Mouse (Mus musculus): ENCODE results near the gene St3gal6. TPM values are rescaled to one million over a fixed set of nuclear protein-coding genes. Genes with fewer than 3 reads are reported as not detected.

The St3gal6 gene
- total RNA-seq, 2 experiments from 2014 or later: 33.4 to 42.6 TPM

DNA sequence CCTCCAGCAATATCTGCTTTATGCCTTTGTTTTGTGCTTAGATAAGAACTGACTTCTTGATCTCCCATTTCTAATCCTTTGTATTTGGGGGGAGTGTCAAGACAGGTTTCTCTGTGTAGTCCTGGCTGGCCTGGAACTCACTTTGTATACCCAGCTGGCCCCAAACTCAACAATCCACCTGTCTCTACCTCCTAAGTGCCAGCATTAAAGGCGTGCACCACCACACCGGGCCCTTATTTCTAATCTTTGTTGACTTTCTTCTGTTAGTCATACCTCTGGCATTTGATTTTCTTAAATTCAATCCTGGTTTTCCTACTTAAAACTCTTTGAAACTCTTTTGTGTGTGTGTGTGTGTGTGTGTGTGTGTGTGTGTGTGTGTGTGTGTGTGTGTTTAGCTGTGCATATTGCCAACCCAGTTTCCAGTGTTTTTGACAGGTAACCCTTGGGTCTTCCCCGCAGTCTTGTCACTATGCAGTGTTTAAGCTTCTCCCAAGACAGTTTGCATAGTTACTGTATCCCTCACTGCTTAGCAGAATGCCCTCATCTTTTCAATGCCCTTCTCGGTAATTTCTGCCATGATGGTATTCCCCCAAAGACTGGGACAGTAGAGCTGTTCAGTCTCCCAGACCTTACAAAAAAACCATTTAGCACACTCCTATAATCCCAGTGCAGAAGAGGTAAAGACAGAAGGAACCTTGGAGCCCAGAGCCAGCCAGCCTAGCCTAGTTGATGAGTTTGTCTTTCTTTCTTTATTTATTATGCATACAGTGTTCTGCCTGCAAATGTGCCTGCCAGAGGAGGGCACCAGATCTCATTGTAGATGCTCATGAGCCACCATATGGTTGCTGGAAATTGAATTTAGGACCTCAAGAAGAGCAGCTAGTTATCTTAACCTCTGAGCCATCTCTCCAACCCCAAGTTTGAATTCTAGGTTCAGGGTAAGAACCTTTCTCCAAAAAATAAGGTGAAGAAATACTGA is 77.5 kb downstream of the St3gal6 start:
- no peak for DNase-seq (ENCODE audit: low spot score in 2 of 2)

DNA sequence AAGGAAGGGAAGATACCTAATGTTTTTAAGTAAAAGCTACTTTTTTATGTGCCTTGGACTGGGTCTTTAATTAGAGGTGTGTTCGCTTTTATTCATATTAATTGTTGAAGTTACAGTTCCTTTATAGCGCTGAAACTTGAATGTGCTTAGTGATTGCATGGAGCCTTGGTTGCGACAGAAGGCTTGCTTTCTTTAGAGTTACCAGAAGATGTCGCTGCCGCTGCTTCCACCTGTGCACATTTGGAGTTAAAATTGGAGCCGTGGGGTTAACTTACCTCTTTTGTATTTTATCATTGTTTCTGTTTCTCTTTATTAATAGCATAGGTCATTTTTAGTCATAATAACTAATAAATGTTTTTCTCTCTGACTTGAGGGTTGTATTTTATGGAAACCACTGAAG is 79.3 kb downstream of the St3gal6 start:
- DNase-seq (ENCODE audit: low spot score in 2 of 2): no peak

DNA sequence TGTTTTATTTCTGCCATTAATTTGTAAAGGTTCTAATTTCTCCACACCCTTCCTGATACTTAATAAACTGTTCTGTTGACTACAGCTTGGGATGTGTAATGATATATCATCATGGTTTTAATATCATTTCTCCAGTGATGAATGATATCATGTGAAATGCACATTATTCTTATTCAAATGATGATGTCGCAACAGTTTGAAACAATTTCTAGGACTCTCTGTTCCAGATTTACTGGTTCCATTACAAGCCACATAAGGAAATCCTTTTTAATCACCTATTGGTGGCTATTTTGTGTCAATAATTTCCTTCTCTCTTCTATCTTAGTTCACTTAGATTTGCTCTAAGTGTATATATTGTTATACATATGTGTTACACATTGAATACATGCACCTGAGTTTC is 91.7 kb downstream of the St3gal6 start:
- DNase-seq (ENCODE audit: low spot score in 2 of 2): no peak

DNA sequence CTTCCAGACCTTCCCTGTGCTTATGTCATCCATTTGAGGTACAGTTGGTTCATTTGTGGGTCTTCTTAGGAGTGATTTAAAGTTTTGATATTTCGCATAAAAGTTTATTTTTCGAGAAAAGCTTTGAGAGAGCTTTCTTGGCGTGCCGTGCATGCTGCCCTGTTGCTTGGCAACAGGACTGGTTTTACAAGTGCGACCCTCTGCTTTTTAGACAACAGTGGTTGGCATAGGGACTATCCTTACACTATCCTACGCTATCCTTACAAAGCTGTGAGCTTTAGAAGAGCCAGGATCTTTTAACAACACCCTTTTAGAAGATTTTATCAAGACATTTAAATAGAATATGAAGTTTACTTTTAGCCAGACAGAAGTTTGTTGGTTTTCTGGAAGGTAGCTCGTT is 93.8 kb downstream of the St3gal6 start:
- no peak for DNase-seq (ENCODE audit: low spot score in 2 of 2)

DNA sequence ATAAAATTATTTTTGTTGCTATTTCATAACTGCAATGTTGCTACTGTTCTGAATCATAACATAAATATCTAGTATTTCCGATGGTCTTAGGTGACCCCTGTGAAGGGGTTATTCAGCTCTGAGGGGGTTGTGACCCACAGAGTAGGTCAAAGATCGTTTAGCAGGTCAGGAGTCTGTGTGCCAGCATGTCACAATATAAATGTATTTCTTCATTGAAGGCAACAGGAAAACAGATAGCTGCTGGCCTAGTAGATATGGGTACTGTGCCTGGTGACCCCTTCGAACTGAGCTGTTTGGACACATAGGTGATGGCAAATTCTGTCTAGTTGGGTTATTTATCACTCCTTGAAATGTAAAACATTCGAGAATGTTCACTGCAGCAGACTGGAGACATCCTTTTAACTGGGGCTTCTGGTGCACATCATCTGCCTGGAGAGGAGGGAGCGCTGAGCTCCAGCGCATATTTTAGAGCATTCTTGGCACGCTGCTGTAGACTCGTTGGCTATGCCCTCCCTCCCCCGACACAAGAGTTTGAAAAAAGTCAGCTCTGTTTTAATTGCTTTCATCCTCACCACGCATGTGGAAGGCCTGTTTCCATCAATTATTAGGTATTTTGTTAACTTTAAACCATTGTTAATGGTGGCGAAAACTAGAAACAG is 102.2 kb downstream of the St3gal6 start:
- DNase-seq (ENCODE audit: low spot score in 2 of 2): peak in 1 of 2 experiments; percentile 22

Other genes starting within 250 kb of the St3gal6 start
- 10 to 100 TPM; 21.8 to 23.2 TPM for gene Dcbld2, start 115.8 kb downstream of the St3gal6 start, total RNA-seq (2021)
- not detected for gene Gm813, start 92.7 kb upstream of the St3gal6 start, total RNA-seq (2021)
- gene E330017A01Rik, start 114.5 kb upstream of the St3gal6 start, total RNA-seq (2021): not detected
- gene Cpox, start 146.0 kb upstream of the St3gal6 start, total RNA-seq (2021): 10 to 100 TPM; 10.5 to 13.0 TPM
- gene Gpr15, start 194.8 kb upstream of the St3gal6 start, total RNA-seq (2021): not detected
- gene Cldnd1, start 203.7 kb upstream of the St3gal6 start, total RNA-seq (2021): 10 to 100 TPM; 57.2 to 61.9 TPM
- gene Olfr172, start 238.9 kb upstream of the St3gal6 start, total RNA-seq (2021): not detected

Data from gastrocnemius, postnatal 4 days (tissue).